Mouse (Mus musculus) embryonic facial prominence, embryonic 11.5 days (tissue): Measurements from ENCODE around the gene Vrk2. TPM values are rescaled to one million over a fixed set of nuclear protein-coding genes. Genes with fewer than 3 reads are reported as not detected.

Source experiments
- ATAC-seq: fragments of 200-750 bp; cut with Nextera tagmentation; replicated peaks from 2 replicates; pipeline ENCODE4 v1.8.0; 2017; ENCODE audit warnings: low read depth; ENCODE audit not compliant: insufficient number of reproducible peaks, low FRiP score, low TSS enrichment
- DNase-seq: peaks from one replicate; pipeline ENCODE4 v3.0.0-alpha.2; 2015; ENCODE audit warnings: low spot score
- H3K27ac ChIP-seq: fragments of 300-500 bp; sonication (generic); replicated peaks from 2 replicates; pipeline ENCODE4 v1.5.1; 2014; ENCODE audit warnings: mild to moderate bottlenecking, low read depth, low read length, control low read depth
- H3K27me3 ChIP-seq: fragments of 300-500 bp; sonication (generic); 2 replicates; pipeline ENCODE4 v1.6.1; 2014; ENCODE audit warnings: mild to moderate bottlenecking, low read length, moderate library complexity, mixed read lengths; ENCODE audit not compliant: control insufficient read depth, insufficient read depth
- H3K36me3 ChIP-seq: fragments of 300-500 bp; sonication (generic); replicated peaks from 2 replicates; pipeline ENCODE4 v1.6.1; 2014; ENCODE audit warnings: low read depth, mild to moderate bottlenecking, low read length, moderate library complexity, mixed read lengths; ENCODE audit not compliant: control insufficient read depth, insufficient read depth
- H3K4me1 ChIP-seq: fragments of 300-500 bp; sonication (generic); 2 replicates; pipeline ENCODE4 v1.6.1; 2014; ENCODE audit warnings: low read length, mixed read lengths; ENCODE audit not compliant: control insufficient read depth, insufficient read depth
- H3K4me2 ChIP-seq: fragments of 300-500 bp; sonication (generic); 2 replicates; pipeline ENCODE4 v1.6.1; 2014; ENCODE audit warnings: low read depth, mild to moderate bottlenecking, control low read depth, low read length, moderate library complexity
- H3K4me3 ChIP-seq: fragments of 300-500 bp; sonication (generic); 2 replicates; pipeline ENCODE4 v1.5.1; 2014; ENCODE audit warnings: low read depth, low read length, control low read depth
- H3K9ac ChIP-seq: fragments of 300-500 bp; sonication (generic); replicated peaks from 2 replicates; pipeline ENCODE4 v1.6.1; 2014; ENCODE audit warnings: mild to moderate bottlenecking, control low read depth, low read length
- H3K9me3 ChIP-seq: fragments of 300-500 bp; sonication (generic); replicated peaks from 2 replicates; pipeline ENCODE4 v1.6.1; 2016; ENCODE audit warnings: mild to moderate bottlenecking, low read length, inconsistent platforms, mixed read lengths; ENCODE audit not compliant: control insufficient read depth
- WGBS: fragments of 180-500 bp; shearing (Covaris S2); extraction: QIAGEN DNeasy Blood & Tissue Kit; methylation state at CpG from one replicate; pipeline ENCODE4 v1.1.7; 2014; 5-methylcytosine and 5-hydroxymethylcytosine counted together
- polyA plus RNA-seq: library from polyadenylated mRNA; unstranded; fragments of >200 nt; fragmentation: Nextera tagmentation; extraction: Ambion mirVana; gene quantifications from 2 replicates; pipeline ENCODE4 v1.2.1, GENCODE M21; 2014

Gene Vrk2
- polyA plus RNA-seq, 1 experiment from 2014 or later, result 35.1 TPM

DNA sequence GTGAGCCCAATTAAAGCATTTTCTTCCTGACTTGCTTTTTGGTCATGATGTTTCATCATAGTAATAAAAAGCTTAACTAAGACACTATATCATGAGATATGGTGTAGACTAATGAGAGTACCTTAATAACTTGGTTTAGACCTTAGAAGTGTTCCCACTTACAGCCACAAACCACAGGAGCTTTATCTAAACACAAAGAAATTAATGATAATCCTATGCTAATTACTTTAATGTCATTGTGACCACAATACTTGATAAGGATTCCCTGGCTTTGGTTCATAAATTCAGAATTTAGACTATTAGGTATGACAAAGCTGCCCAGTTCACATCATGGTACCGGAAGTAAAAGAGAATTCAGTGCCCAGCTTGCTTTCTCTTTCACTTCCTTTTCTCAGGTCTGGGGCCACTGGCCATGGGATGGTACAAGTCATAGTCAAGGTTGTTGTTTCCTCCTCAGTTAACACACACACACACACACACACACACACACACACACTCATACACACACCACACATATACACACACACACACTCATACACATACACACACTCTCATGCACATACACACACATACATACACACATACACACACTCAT lies 10.4 kb upstream of the Vrk2 start:
- WGBS, result 93% methylated on average over 1 of the region's 1 CpGs

DNA sequence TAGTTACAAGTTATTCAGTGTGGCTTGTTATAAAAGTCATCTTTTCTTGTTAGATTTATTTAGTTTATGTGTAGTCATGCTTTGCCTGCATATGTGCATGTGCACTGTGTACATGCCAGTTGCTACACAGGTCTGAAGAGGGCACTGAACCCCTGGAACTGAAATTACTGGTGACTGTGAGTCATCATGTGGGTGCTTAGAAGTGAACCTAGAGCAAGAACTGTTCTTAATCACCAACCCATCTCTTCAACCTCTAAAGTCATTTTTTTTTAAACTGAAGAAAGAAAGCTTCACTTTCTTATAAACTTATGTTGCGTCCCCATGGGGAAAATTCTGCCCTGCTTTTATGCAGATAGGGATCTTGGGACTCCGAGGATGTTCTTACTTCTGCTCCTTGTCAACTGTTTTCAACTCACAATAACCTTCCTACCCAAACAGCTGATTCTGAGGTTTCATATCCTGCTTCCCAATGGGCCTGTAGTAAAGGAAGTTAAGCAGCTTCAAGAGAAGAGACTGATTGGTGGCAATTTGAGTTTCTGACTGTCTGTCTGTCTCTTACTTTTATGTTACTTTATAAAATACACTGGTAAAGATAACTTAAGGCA lies 7.9 kb upstream of the Vrk2 start:
- no peak for ATAC-seq
- H3K27me3 ChIP-seq, result no peaks in the 10 kb centered on the region
- H3K9ac ChIP-seq, result no peak overlapping the region
- H3K27ac ChIP-seq, result no peak overlapping the region
- no peak for DNase-seq
- no peaks in the 10 kb centered on the region for H3K4me1 ChIP-seq
- no peak overlapping the region for H3K4me2 ChIP-seq
- no peak overlapping the region for H3K4me3 ChIP-seq
- H3K9me3 ChIP-seq, result no peaks in the 10 kb centered on the region
- 73% methylated on average over 2 of the region's 2 CpGs for WGBS
- H3K36me3 ChIP-seq, result no peaks in the 10 kb centered on the region

More for the DNA sequence above, 10.4 kb upstream of the Vrk2 start:
- H3K9me3 ChIP-seq, result no peaks in the 10 kb centered on the region
- no peak overlapping the region for H3K4me3 ChIP-seq
- H3K36me3 ChIP-seq, result no peaks in the 10 kb centered on the region
- no peaks in the 10 kb centered on the region; the same call in 1 of the 2 replicates for H3K4me1 ChIP-seq
- DNase-seq (no peak), ATAC-seq (no peak)
- no peaks in the 10 kb centered on the region for H3K27me3 ChIP-seq
- H3K27ac ChIP-seq, result no peak overlapping the region
- no peak overlapping the region for H3K4me2 ChIP-seq
- H3K9ac ChIP-seq, result no peak overlapping the region

DNA sequence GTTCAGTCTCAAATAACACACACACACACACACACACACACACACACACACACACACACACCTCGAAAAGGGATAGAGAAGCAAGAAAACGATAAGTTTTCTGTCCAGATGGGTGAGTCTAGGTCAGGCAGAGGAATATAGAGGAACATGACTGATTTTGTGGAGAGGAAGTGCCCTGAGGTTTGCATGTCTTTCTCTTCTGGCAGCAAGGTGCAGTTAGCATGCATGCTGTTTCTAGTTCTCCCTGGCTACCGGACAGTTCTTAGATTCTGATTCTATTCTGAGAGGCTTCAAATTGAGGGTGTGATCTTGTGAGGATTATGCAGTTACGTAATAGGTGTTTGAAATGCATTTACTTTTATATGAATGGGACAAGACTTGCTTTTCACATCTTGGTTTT lies 6.9 kb upstream of the Vrk2 start:
- Histone ChIP-seq H3K9ac (no peak overlapping the region), H3K4me2 (no peak overlapping the region), H3K4me1 (no peaks in the 10 kb centered on the region), H3K4me3 (no peak overlapping the region), H3K27me3 (no peaks in the 10 kb centered on the region), H3K27ac (no peak overlapping the region), H3K36me3 (no peaks in the 10 kb centered on the region), H3K9me3 (no peaks in the 10 kb centered on the region)
- DNase-seq (no peak), ATAC-seq (no peak)
- 79% methylated on average over 4 of the region's 4 CpGs for WGBS

DNA sequence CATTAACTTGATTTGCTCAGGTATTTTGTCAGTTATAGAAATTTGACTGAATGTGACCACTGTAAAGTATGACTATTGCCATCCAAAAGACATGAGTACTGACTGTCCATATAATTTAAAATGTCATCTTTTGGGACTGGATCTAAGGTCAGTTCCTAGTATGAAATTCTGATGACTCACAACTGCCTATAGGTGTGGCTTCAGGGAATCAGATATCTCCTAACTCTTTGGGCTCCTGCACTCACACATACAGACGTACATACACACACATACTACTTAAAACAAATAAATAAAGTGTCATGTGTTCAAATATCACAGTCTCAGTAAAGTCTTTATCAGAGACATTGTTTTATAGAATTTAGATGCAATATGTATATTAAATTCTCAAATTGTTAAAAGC lies 5.1 kb upstream of the Vrk2 start:
- 75% methylated on average over 1 of the region's 1 CpGs for WGBS
- Histone ChIP-seq H3K27ac (no peak overlapping the region), H3K9ac (no peak overlapping the region), H3K36me3 (no peaks in the 10 kb centered on the region), H3K4me3 (no peak overlapping the region), H3K4me1 (no peaks in the 10 kb centered on the region), H3K27me3 (no peaks in the 10 kb centered on the region), H3K4me2 (no peak overlapping the region), H3K9me3 (no peaks in the 10 kb centered on the region)
- DNase-seq (no peak), ATAC-seq (no peak)

DNA sequence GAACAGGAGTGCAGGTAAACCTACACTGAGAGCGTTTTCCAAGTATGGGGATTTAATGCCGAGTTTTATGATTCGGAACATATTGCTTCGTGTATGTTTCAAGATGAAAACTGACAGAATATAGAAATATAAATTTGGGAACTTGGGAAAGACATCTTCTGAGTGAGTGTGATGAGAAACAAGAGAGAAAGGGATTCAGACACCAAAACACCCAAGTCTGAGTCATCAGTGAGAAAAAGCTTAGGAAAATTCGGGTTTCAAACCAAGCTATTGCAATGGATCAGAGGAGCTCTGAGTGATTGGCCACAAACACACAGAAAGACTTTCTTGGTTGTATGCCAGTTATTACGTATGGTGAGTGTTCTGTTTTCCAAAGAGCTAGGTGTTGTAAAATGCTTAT lies 4.0 kb upstream of the Vrk2 start:
- ATAC-seq (no peak), DNase-seq (no peak)
- Histone ChIP-seq H3K27ac (no peak overlapping the region), H3K4me2 (no peak overlapping the region), H3K36me3 (no peaks in the 10 kb centered on the region), H3K9ac (no peak overlapping the region), H3K27me3 (no peaks in the 10 kb centered on the region), H3K9me3 (no peaks in the 10 kb centered on the region), H3K4me3 (no peak overlapping the region), H3K4me1 (no peaks in the 10 kb centered on the region)
- 86% methylated on average over 6 of the region's 6 CpGs for WGBS

DNA sequence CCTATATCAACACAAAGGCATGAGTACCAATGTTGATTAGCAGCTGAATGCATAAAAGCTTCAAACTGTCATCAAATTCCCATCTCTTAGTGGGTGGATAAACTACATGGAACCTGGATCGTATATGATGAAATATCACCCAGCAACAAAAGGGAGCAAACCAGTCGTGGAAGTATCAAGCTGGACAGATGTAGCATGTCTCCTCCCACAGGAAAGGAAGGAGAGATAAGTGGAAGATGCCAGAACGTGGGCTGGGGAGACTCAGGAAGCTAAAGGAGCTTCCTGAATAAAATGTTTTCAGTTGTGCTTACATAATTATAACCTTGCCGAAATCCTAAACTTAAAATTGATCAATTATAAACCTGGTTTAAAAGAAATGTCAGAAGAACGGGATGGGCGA lies 3.3 kb upstream of the Vrk2 start:
- WGBS, result 73% methylated on average over 6 of the region's 6 CpGs
- Histone ChIP-seq H3K4me3 (no peak overlapping the region), H3K9me3 (no peaks in the 10 kb centered on the region), H3K4me1 (0 out of 2 replicates have a peak, but pooled peaks cover 2% of the 10 kb centered on the region), H3K36me3 (no peaks in the 10 kb centered on the region), H3K27ac (no peak overlapping the region), H3K27me3 (no peaks in the 10 kb centered on the region), H3K4me2 (no peak overlapping the region), H3K9ac (no peak overlapping the region)
- ATAC-seq, result no peak
- DNase-seq, result no peak

DNA sequence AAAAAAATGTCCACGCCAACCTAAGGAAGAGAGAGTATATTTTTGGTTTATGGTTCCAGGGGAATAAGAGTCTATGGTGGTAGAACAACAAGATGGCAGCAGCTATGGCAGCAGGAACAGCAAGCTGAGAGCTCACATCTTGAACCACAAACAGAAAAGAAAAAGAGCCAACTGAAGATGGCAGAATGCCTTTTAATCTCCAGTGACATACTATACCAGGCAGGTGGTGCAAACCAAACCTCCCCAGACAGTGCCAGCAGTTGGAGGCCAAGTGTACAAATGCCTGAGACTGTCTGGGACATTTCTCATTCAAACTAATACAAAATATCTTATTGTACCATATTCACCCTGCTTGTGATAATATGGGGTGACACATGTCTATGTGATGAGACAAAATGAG lies 2.4 kb upstream of the Vrk2 start:
- H3K9ac ChIP-seq, result no peak overlapping the region
- no peaks in the 10 kb centered on the region for H3K9me3 ChIP-seq
- no peak overlapping the region for H3K27ac ChIP-seq
- H3K4me1 ChIP-seq, result 0 out of 2 replicates have a peak, but pooled peaks cover 2% of the 10 kb centered on the region
- no peaks in the 10 kb centered on the region for H3K27me3 ChIP-seq
- 93% methylated on average over 1 of the region's 1 CpGs for WGBS
- no peak overlapping the region for H3K4me3 ChIP-seq
- no peak for ATAC-seq
- DNase-seq, result no peak
- H3K36me3 ChIP-seq, result no peaks in the 10 kb centered on the region
- no peak overlapping the region for H3K4me2 ChIP-seq

DNA sequence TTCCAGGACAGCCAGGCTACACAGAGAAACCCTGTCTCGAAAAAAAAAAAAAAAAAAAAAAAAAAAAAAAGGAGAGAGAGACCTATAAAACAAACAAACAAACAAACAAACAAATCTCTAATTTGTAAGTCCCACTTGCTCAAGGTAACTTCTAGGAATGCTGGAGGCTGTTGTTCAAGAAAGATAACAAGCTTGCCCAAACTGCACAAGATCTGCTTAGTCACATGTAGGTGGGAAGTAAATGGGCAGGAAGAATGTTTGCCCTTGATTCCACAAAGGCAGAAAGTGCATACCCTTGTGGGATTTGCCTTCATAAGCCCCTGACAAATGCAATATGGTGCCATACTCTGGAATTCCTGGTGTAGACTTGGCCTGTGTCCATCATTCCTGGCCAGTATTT lies 688 bp upstream of the Vrk2 start:
- Histone ChIP-seq H3K4me2 (no peak overlapping the region), H3K9ac (no peak overlapping the region), H3K27me3 (no peaks in the 10 kb centered on the region), H3K27ac (no peak overlapping the region), H3K9me3 (no peaks in the 10 kb centered on the region), H3K36me3 (no peaks in the 10 kb centered on the region), H3K4me1 (0 out of 2 replicates have a peak, but pooled peaks cover 2% of the 10 kb centered on the region), H3K4me3 (no peak overlapping the region)
- DNase-seq (no peak), ATAC-seq (no peak)
- WGBS, result 55% methylated on average over 1 of the region's 1 CpGs
